Mouse (Mus musculus) embryonic stem cell, embryonic (primary cell): ENCODE measurements around the gene Lbhd1.

Experiments
- CTCF ChIA-PET, 4 experiments: fragments of 300-600 bp in 2 of 4; fragments of 350-600 bp in 2 of 4; sonication (Branson Sonifier 250); formaldehyde crosslinking; loops; one replicate each; lab custom pipeline; 2022; ENCODE audit warnings: inconsistent platforms in 2 of 4; lab: Charles Lee
- POLR2A ChIA-PET, 4 experiments: fragments of 300-600 bp in 2 of 4; fragments of 350-600 bp in 2 of 4; sonication (Branson Sonifier 250); formaldehyde crosslinking; loops; one replicate each; lab custom pipeline; 2022; ENCODE audit warnings: antibody characterized with exemption in 4 of 4, inconsistent platforms in 1 of 4; lab: Charles Lee

Lbhd1 gene

DNA sequence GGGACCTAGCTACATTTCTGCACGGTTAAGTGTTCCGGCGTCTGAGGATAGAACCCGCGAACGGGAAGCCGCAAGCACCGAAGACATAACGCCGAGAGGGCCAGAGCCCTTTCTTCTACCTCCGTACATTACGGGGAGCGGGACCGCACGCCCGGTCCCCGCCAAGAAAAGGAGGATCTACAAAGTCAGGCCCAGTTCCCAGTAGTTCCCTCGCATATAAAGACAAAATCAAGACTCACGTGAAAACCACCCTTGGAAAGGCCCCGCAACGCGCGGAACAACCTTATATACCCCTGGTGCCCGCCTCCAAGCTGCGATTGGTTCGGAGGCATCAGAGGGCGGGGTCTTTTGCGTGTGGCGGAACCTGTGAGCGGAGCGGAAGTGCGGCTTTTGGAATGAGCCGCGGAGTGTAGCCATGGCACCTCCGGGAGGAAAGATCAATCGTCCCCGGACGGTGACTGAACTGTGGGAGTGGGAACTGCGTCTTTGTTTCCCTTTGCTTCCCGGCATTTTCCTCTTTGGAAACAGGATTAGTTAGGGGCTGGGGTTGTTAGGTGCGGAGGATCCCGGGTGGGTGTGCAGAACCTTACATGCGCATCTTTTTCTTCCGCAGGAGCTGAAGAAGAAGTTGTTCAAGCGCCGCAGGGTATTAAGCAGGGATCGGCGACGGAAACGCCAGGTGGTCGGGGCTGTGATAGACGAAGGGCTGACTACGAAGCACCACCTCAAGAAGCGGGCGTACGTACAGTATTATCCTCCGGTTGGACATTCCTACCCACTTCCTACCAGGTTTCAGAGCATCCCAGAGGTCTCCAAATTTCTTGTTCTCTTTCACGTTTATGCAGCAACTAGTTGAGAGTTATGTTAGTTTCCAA, 5.2 kb downstream of the Lbhd1 start, which contains the start of the genes 1810009A15Rik and Gm49416:
1810009A15Rik (plus strand) TSS at position 343 of the 875 bp plus-strand sequence.
Gm49416 (plus strand) TSS at position 416 of the 875 bp plus-strand sequence.
- CTCF ChIA-PET = interaction anchor here in 3 of 4 experiments (0.6 to 1.2 kb wide), 6 partner anchors 9 to 194 kb away, joined by 3 to 5 read pairs (median 4); no protein-coding TSS in a partner anchor
- POLR2A ChIA-PET = interaction anchor here (0.5 to 27.2 kb wide), 219 partner anchors 1 to 1624 kb away, joined by 3 to 851 read pairs (median 6); partner anchors contain the start of genes B3gat3 (in 4 of the 4), Eef1g (in 4 of the 4), Ganab (in 4 of the 4) and Gng3 (in 4 of the 4)

DNA sequence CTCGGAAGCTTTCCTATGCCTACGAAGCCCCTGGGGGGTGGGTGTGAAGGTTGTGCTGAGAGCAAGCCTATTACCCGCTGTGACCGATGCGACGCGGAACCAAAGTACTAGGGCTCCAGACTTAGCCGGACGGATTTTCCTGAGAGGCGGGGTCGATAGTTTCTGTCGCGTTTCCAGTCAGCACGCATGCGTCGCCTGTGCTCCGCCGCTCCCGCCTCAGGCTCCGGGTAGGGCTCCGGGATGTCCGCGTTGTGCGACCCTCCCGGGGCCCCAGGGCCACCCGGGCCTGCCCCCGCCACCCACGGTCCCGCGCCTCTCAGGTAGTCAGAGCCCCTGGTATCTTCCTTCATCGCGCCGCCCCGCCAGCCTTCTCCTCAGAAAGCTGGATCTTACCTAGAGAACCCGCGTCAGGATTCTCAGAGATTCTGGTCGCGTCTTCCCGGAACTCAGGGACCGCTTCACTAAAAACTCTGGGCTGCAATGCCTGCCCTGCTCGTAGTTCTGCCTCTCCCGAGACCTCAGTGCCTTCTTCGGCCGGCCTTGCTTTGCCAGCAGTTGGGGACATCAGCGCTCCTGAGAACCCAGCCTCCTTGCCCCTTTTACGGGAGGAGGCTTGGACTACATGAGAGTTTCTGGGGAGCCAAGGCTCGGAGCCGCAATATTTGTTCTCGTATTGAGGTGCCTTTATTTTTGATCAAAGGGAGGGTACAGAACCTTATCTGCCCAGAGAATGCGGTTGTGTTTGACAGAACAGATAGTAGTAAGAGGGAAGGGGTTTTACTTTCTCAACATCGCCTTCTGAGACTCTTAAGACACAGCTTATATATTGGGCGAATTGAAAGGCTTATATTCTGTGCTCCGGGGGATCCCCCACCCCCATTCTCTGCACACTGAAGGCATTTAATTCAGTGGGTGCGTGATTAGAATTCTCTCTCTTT, 9.6 kb downstream of the Lbhd1 start, which contains the start of gene Ints5:
Ints5 (plus strand) TSS at position 177 of the 938 bp plus-strand sequence.
- POLR2A ChIA-PET = interaction anchor here (0.5 to 25.4 kb wide), 55 partner anchors 11 to 1823 kb away, joined by 3 to 851 read pairs (median 5); partner anchors contain the start of genes B3gat3 (in 3 of the 4), Slc3a2 (in 3 of the 4), Tut1 (in 3 of the 4) and Ubxn1 (in 3 of the 4)
- CTCF ChIA-PET = interaction anchor here in 3 of 4 experiments (0.6 to 0.8 kb wide), 6 partner anchors 43 to 1915 kb away, joined by 3 to 5 read pairs (median 4); no protein-coding TSS in a partner anchor

GRCm38 (mm10) chr19:8895397-8895960, 11.9 kb downstream of the Lbhd1 start:
- ChIA-PET CTCF (interaction anchor here in 1 of 4 experiments (0.9 kb wide), 1 partner anchor 177 kb away, joined by 3 read pairs; no protein-coding TSS in a partner anchor), POLR2A (interaction anchor here (0.6 to 25.4 kb wide), 39 partner anchors 8 to 182 kb away, joined by 3 to 851 read pairs (median 4); partner anchors contain the start of genes 1810009A15Rik (in 4 of the 4), Gm49416 (in 4 of the 4), Uqcc3 (in 3 of the 4) and B3gat3 (in 2 of the 4))

DNA sequence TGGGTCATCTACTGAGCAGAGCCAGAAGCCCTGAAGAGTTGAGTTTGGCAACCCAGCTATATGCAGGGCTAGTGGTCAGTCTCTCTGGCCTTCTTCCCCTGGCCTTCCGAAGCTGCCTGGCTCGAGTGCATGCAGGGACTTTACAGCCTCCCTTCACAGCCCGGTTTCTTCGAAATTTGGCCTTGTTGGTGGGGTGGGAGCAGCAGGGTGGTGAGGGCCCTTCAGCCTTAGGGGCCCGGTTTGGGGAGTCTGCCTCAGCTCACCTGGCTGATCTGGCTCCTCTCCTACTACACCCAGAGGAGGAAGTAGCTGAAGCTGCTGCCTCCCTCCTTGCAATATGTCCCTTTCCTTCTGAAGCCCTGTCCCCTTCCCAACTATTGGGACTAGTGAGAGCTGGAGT, 12.7 kb downstream of the Lbhd1 start:
- CTCF ChIA-PET = interaction anchor here in 1 of 4 experiments (0.9 kb wide), 1 partner anchor 178 kb away, joined by 3 read pairs; no protein-coding TSS in a partner anchor
- POLR2A ChIA-PET = interaction anchor here (0.6 to 25.4 kb wide), 42 partner anchors 9 to 183 kb away, joined by 3 to 851 read pairs (median 4); partner anchors contain the start of genes 1810009A15Rik (in 4 of the 4), Gm49416 (in 4 of the 4), Gng3 (in 3 of the 4) and Mta2 (in 3 of the 4)

DNA sequence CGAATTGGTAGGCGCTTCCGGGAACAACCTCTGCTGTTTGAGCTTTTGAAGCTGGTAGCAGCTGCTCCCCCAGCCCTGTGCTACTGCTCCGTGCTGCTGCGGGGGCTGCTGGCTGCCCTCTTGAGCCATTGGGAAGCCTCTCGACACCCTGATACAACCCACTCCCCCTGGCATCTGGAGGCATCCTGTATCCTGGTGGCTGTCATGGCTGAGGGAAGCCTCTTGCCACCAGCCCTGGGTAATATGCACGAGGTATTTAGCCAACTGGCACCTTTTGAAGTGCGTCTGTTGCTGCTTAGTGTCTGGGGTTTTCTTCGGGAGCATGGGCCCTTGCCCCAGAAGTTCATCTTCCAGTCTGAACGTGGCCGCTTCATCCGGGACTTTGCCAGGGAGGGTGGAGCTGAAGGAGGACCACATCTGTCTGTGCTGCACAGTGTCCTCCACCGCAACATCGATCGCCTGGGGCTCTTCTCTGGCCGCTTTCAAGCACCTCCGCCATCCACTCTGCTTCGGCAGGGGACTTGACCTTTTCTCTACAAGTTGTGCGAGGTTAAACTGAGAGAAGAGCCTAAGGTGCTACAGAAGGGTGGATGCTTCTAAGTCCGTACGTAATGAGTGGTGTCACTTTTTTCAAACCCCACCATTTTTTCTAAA, 13.8 kb downstream of the Lbhd1 start:
- ChIA-PET POLR2A (interaction anchor here (0.5 to 25.4 kb wide), 65 partner anchors 8 to 184 kb away, joined by 3 to 851 read pairs (median 4); partner anchors contain the start of genes 1810009A15Rik (in 4 of the 4), Gm49416 (in 4 of the 4), B3gat3 (in 3 of the 4) and Mta2 (in 3 of the 4)), CTCF (interaction anchor here in 1 of 4 experiments (0.6 to 1.0 kb wide), 2 partner anchors 8 to 51 kb away, joined by 3 to 4 read pairs; no protein-coding TSS in a partner anchor)

GRCm38 (mm10) chr19:8897865-8898495, 14.4 kb downstream of the Lbhd1 start, which contains the start of gene Ganab:
TSS of gene Ganab (plus strand) at chr19:8898071.
- CTCF ChIA-PET = interaction anchor here in 1 of 4 experiments (0.6 to 1.0 kb wide), 2 partner anchors 9 to 52 kb away, joined by 3 to 4 read pairs; no protein-coding TSS in a partner anchor
- POLR2A ChIA-PET = interaction anchor here (0.5 to 25.4 kb wide), 71 partner anchors 8 to 985 kb away, joined by 3 to 851 read pairs (median 4); partner anchors contain the start of genes 1810009A15Rik (in 4 of the 4), Gm49416 (in 4 of the 4), B3gat3 (in 3 of the 4) and Mta2 (in 3 of the 4)

DNA sequence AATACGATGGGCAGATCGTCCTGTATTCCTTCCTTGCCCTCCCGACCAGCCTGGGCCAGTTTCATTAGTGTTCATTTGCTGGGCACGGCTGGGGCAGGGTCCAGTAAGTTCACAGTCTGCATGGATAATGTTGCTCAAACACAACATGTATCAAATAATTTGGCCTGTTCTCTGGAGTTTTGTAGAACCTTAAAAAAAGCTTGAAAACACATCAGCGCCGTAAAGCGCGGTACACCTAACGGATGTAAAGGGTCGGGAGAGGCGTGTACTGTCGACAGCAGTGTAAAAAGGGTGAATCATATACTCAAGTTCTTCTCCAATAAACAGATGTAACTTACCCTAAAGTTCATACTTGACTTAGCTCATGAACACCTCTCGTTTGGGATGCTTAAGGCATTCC, 15.0 kb downstream of the Lbhd1 start:
- CTCF ChIA-PET = interaction anchor here in 1 of 4 experiments (1.0 kb wide), 1 partner anchor 52 kb away, joined by 3 read pairs; no protein-coding TSS in a partner anchor
- POLR2A ChIA-PET = interaction anchor here (0.6 to 25.4 kb wide), 40 partner anchors 11 to 985 kb away, joined by 3 to 851 read pairs (median 4); partner anchors contain the start of genes 1810009A15Rik (in 4 of the 4), Gm49416 (in 4 of the 4), B3gat3 (in 2 of the 4) and Eef1g (in 2 of the 4)

DNA sequence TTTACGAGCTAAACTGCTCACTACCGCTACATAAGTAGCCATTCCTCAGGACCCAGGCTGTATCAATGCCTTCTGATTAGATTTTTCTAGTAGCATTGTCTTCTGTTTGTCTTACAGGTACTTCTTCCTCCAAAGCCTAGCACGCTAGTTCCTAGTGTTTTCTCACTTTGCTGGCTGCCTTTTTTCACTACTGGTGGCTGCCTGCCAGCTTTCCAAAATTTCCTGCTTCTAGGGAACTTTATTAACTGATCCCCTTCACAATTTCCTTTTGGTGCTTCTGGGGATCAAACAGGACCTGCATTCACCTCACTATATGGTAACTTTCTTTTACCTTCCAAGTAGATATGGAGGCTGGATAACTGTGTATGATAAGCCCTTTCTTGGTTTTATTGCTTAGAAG, 15.5 kb downstream of the Lbhd1 start:
- ChIA-PET CTCF (interaction anchor here in 1 of 4 experiments (0.7 kb wide), 1 partner anchor 184 kb away, joined by 3 read pairs; no protein-coding TSS in a partner anchor), POLR2A (interaction anchor here (0.6 to 25.4 kb wide), 29 partner anchors 9 to 984 kb away, joined by 3 to 851 read pairs (median 4); partner anchors contain the start of genes 1810009A15Rik (in 4 of the 4), Gm49416 (in 4 of the 4), B3gat3 (in 2 of the 4) and Eef1g (in 2 of the 4))

DNA sequence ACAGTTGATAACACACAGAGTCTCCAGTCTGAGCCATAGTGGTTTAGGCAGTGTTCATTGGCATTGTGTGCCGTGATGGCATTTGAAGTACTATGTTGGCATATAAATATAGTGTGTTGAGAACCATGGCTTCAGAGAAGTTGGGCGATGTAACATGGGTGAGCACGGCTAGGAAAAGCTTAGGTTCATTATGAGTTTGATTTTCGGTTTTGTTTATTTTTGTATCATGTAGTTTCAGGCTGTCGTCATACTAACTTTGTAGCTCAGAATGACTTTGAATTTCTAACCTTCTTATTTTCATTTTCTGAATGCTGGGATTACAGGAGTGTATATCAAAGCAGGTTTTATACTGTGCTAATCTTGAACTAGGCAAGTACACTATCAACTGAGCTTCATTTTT, 19.9 kb downstream of the Lbhd1 start:
- CTCF ChIA-PET = no interaction called here
- POLR2A ChIA-PET = interaction anchor here in 3 of 4 experiments (0.6 to 3.5 kb wide), 18 partner anchors 10 to 89 kb away, joined by 3 to 22 read pairs (median 4); partner anchors contain the start of genes Eef1g (in 3 of the 3), 1810009A15Rik (in 2 of the 3), Gm49416 (in 2 of the 3) and Eml3 (in 1 of the 3)

- ChIA-PET POLR2A (interaction anchor here in 2 of 4 experiments (0.8 to 4.7 kb wide), 14 partner anchors 9 to 61 kb away, joined by 3 to 26 read pairs (median 5); partner anchors contain the start of genes 1810009A15Rik (in 2 of the 2), B3gat3 (in 2 of the 2), Gm49416 (in 2 of the 2) and Eef1g (in 1 of the 2)), CTCF (interaction anchor here in 1 of 4 experiments (0.6 kb wide), 1 partner anchor 38 kb away, joined by 9 read pairs; no protein-coding TSS in a partner anchor)
Measured at GRCm38 (mm10) chr19:8908531-8908930, 25.0 kb downstream of the Lbhd1 start.

DNA sequence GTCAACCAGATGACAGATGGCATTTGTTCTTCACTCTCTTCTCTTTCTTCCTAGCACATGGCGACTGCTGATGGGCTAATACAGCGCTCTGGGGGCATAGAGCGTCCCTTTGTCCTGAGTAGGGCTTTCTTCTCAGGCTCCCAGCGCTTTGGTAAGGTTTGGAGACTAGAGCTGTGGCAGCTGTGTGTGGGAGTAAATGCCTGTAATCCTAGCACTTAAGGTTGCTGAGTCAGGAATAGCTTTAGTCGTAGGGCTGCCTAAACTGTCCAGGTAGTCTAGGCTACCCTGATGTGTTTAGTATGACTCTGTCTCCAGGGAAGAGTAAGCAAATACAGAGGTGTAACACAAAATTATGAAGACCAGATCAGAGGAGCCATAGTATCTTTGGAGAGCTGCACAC, 28.3 kb downstream of the Lbhd1 start:
- CTCF ChIA-PET = interaction anchor here in 1 of 4 experiments (0.6 kb wide), 1 partner anchor 55 kb away, joined by 3 read pairs; the partner anchor contains the start of gene Eef1g

DNA sequence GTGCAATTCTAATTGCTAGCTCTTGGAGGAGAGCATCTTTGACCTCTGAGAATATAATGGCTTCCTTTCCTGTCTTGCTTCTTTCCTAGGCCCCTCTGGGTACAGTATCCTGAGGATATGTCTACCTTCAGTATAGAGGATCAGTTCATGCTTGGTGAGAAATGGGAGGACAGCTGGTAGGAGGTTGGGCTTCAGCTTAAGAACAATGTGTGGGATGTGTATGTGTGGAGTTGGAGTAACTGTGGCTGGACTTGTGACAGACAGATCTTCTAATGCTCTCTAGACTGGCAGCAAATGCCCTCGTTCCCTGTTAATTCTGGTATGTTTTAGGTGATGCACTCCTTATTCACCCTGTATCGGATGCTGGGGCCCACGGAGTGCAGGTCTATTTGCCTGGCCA, 30.7 kb downstream of the Lbhd1 start:
- ChIA-PET POLR2A (interaction anchor here in 2 of 4 experiments (0.8 to 2.9 kb wide), 20 partner anchors 10 to 191 kb away, joined by 3 to 12 read pairs (median 4); partner anchors contain the start of genes 1810009A15Rik (in 2 of the 2), Eef1g (in 2 of the 2), Ganab (in 2 of the 2) and Gm49416 (in 2 of the 2)), CTCF (no interaction called here)

More for the DNA sequence above, 28.3 kb downstream of the Lbhd1 start:
- POLR2A ChIA-PET = interaction anchor here in 3 of 4 experiments (0.6 to 4.7 kb wide), 19 partner anchors 9 to 189 kb away, joined by 3 to 26 read pairs (median 5); partner anchors contain the start of genes 1810009A15Rik (in 2 of the 3), Eef1g (in 2 of the 3), Gm49416 (in 2 of the 3) and Tut1 (in 2 of the 3)

DNA sequence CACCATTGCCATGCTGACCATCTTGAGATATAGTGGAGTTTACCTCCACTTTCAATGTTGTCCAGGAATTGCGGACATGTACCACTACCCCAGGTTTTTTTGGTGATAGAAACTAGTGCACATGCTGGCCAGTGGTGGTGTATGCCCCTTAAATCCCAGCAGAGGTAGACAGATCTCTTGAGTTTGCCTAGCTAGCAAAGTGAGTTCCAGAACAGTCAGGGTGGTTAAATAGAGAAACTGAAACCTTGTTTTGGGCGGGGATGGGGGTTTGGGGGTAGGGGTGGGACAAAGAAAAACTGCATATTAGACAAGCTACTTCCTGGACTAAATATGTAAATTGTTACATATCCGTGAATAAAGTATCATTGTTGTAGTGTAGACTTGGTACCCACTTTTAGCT, 35.5 kb downstream of the Lbhd1 start:
- POLR2A ChIA-PET = interaction anchor here in 3 of 4 experiments (0.8 to 16.7 kb wide), 53 partner anchors 9 to 206 kb away, joined by 3 to 191 read pairs (median 9); partner anchors contain the start of genes 1810009A15Rik (in 3 of the 3), Eef1g (in 3 of the 3), Gm49416 (in 3 of the 3) and Tmem179b (in 3 of the 3)
- CTCF ChIA-PET = interaction anchor here in 1 of 4 experiments (0.6 kb wide), 1 partner anchor 1641 kb away, joined by 3 read pairs; no protein-coding TSS in a partner anchor

DNA sequence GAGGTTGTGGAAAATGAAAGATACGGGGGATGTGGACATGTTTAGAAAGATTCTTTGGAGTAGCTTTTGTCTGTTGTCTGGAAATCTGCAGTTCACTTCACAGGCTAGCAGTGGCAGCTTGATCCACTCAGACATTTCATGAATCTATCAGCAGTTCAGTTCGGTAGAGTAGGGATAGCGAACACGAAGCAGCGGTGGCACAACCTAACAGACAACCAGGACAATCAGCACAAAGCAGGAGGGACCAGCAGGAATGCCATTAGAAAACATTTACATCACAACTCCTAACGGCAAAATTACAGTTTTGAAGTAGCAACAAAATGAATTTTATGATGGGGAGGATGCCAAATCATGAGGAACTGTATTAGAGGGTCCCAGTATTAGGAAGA, 36.1 kb downstream of the Lbhd1 start:
- CTCF ChIA-PET = interaction anchor here in 2 of 4 experiments (0.8 to 1.0 kb wide), 2 partner anchors 89 to 201 kb away, joined by 3 read pairs; no protein-coding TSS in a partner anchor
- POLR2A ChIA-PET = interaction anchor here (0.7 to 16.7 kb wide), 87 partner anchors 8 to 206 kb away, joined by 3 to 191 read pairs (median 7); partner anchors contain the start of genes 1810009A15Rik (in 4 of the 4), Gm49416 (in 4 of the 4), Eef1g (in 3 of the 4) and Ganab (in 3 of the 4)
